Mouse (Mus musculus) spleen, postnatal 10 days (tissue): Measurements from ENCODE around the gene Wdr82.

Experiments
- DNase-seq, 2 experiments: peaks; one replicate each; pipeline ENCODE4 v3.0.0; 2021 to 2022; ENCODE audit warnings: low spot score in 2 of 2

Wdr82 gene

GRCm38 (mm10) chr9:106225469-106226150 lies 54.9 kb downstream of the Wdr82 start:
- DNase-seq, result no peak

GRCm38 (mm10) chr9:106226151-106226682 lies 55.5 kb downstream of the Wdr82 start:
- no peak for DNase-seq

- no peak for DNase-seq
Observed at GRCm38 (mm10) chr9:106227790-106228429, 57.2 kb downstream of the Wdr82 start.

GRCm38 (mm10) chr9:106230051-106230733 lies 59.5 kb downstream of the Wdr82 start:
- no peak for DNase-seq

GRCm38 (mm10) chr9:106230734-106231106 lies 60.0 kb downstream of the Wdr82 start:
- DNase-seq, result no peak

GRCm38 (mm10) chr9:106231220-106231619 lies 60.5 kb downstream of the Wdr82 start:
- no peak for DNase-seq

GRCm38 (mm10) chr9:106231816-106232215 lies 61.1 kb downstream of the Wdr82 start:
- no peak for DNase-seq

GRCm38 (mm10) chr9:106232956-106233355 lies 62.2 kb downstream of the Wdr82 start:
- no peak for DNase-seq

- DNase-seq, result no peak
Observed at GRCm38 (mm10) chr9:106233953-106234352, 63.2 kb downstream of the Wdr82 start.

- DNase-seq, result no peak
Observed at GRCm38 (mm10) chr9:106235194-106235830, 64.6 kb downstream of the Wdr82 start.

- no peak for DNase-seq
Observed at GRCm38 (mm10) chr9:106236156-106236817, 65.6 kb downstream of the Wdr82 start.

GRCm38 (mm10) chr9:106236818-106237211 lies 66.1 kb downstream of the Wdr82 start:
- no peak for DNase-seq

GRCm38 (mm10) chr9:106237401-106237800 lies 66.7 kb downstream of the Wdr82 start:
- DNase-seq, result no peak

GRCm38 (mm10) chr9:106237878-106238277 lies 67.2 kb downstream of the Wdr82 start:
- DNase-seq, result no peak
